Mouse (Mus musculus) cerebellum, adult 11 months (tissue): Measurements from ENCODE around the gene Foxk1.
A peak's percentile ranks its signal among the peaks of the same experiment; 100 is the strongest.

Source experiments
- DNase-seq: peaks from one replicate; pipeline ENCODE4 v3.0.0; 2022

Foxk1 gene

DNA sequence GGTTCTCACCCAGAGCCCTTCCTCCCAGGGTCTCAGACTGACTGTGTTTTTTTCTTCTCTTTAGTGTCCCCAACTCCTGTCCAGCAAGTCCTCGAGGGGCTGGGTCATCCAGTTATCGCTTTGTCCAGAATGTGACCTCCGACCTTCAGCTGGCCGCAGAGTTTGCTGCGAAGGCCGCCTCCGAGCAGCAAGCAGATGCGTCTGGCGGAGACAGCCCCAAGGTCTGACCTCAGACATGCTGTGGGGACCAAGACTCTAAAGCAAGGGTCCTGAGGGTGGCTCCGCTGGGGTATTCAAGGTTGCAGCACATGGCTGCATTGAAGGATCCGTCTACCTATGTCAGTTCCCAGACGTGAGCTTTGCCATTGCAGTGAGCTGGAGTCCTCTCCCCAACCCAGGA, 47.3 kb downstream of the Foxk1 start:
- no peak for DNase-seq

- DNase-seq = no peak
These were observed 49.5 kb downstream of the Foxk1 start for GRCm38 (mm10) chr5:142450846-142451245.

DNA sequence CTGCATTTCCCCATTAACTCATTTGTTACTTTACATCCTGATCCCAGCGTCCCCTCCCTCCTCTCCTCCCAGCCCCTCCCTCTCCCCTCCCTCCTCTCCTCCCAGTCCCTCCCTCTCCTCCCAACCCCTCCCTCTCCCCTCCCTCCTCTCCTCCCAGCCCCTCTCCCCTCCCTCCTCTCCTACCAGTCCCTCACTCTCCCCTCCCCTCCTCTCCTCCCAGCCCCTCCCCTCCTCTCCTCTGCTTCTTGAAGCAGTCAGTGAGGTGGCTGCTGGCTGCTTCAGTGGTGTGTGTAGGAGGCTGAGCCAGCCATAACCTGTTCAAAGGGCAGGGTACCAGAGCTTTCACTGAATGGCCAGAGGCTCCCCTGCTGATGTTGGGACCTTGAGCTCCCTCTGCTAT, 50.5 kb downstream of the Foxk1 start:
- DNase-seq = no peak

DNA sequence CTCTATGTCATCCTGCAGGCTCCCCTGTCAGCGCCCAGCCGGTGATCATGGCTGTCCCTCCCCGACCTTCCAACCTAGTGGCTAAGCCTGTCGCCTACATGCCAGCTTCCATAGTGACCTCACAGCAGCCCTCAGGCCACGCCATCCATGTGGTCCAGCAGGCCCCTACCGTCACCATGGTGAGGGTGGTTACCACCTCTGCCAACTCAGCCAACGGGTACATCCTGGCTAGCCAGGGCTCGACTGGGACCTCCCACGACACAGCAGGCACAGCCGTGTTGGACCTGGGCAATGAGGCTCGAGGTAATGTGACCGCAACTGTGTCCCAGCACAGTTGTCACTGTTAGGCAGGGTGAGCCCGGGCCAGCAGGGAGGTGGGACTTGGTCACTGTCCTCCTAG, 52.4 kb downstream of the Foxk1 start:
- no peak for DNase-seq

GRCm38 (mm10) chr5:142456318-142456717, 55.0 kb downstream of the Foxk1 start:
- no peak for DNase-seq

- no peak for DNase-seq
These were observed 56.0 kb downstream of the Foxk1 start for GRCm38 (mm10) chr5:142457345-142457744.

GRCm38 (mm10) chr5:142458791-142459557, 57.7 kb downstream of the Foxk1 start:
- DNase-seq = no peak

- DNase-seq = no peak
These were observed 58.5 kb downstream of the Foxk1 start for GRCm38 (mm10) chr5:142459834-142460233.

DNA sequence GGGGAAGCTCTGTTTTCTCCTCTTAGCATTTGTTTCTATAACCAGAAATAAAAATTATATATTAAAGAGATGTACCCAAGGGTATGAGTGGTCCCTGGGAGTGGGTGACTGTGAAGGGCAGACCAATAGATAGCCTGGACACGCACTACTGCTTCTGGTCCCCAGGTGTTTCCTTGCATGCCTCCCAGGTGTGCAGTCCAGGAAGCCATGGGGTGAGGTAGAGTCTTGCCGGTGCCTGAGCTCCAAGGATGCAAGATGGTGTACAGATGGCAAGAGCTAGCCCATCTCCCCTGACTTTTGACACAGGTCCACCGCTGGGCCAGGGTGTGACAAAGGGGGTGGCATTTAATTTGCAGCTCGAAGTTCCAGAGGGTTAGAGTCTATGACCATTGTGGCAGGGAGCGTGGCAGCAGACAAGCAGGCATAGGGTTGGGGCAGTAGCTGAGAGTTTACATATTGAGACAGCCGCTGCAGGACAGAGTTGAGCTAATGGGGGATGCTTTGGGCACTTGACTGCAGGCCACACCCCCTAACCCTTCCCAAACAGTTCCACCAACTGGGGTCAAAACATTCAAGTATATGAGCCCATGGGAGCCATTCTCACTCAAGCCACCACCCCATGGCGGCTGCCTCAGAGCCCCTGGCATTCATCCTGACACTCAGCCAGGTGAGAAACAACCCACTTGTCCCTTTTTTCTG, 60.8 kb downstream of the Foxk1 start:
- no peak for DNase-seq

DNA sequence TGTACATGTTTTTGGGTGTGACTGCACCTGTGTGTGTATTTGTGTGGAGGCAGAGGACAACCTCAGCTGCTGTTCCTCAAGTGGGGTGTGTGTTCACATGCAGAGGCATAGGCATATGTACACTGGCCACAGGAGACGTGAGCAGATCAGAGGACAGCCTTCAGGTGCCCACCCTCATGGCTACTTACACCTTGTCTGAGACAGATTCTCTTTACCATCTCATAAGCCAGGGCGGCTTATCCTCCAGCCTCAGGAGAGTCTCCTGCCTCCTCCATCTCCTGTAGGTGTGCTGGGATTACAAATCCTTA, 61.3 kb downstream of the Foxk1 start:
- DNase-seq = no peak

GRCm38 (mm10) chr5:142463011-142463410, 61.7 kb downstream of the Foxk1 start:
- no peak for DNase-seq

DNA sequence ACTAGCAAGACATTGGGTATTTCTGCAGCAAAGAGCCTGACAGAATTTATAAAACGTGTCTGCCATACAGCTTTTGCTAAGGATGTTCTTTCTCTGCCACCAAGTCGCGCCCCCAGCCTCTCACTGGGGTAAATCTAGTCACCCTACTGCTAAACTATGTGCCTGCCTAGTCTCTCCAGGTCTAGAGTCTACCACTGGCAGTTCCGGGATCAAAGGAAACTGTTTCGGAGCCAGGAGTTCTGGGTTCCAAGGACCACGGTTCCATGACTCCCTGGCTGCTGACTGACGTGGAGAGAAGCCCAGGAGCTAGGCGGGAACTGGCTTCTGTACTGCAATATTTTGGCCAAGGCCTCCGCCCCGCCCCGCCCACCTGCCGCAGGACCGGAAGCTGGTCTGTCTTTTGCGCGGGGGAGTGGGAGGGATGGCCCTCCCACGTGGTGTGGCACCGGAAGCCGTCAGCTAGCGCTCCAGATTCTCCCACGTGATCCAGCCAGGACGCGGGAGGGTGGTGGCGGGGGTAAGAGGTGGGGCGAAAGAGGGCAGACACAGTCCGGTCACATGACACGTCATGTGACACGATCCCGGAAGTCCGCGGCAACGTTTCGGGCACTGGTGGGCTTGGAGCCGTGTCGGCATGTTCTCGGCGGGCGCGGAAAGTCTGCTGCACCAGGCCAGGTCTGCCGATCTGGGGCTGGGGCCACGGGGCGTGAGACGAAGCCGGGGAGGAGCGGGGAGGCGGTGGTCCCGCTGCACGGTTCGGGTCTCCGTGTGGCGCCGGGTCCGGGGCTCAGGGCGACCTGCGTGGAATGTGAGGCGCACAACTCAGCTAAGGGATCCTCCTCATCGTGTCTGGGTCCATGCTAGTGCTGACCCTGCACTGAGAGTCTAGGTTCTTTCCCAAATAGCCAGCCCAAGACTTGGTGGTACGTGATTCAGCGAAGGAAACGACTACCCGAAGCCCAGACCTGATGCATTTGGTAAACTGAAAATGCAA, 62.5 kb downstream of the Foxk1 start, which contains the start of gene Ap5z1:
TSS of gene Ap5z1 (plus strand) at position 484 of the 994 bp plus-strand sequence.
- peak; percentile 93 for DNase-seq

DNA sequence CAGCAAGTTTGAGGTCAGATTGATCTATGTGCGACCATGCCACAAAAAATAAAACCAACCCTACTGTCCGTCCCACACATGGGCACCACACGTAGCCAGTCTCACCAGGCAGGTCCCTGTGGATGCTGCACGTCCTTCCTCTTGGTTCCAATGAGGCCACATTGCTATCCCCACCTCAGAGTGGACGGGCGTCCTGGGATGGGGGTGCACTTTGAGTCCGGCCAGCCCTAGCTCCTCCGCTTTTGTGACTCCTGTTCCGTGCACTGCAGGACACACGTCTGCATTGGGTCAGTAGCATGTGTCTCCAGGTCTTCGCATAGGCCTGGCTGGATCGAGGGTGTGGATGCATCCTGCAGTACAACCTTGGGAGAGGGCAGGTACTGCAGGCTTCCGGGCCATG, 67.1 kb downstream of the Foxk1 start:
- DNase-seq = no peak

DNA sequence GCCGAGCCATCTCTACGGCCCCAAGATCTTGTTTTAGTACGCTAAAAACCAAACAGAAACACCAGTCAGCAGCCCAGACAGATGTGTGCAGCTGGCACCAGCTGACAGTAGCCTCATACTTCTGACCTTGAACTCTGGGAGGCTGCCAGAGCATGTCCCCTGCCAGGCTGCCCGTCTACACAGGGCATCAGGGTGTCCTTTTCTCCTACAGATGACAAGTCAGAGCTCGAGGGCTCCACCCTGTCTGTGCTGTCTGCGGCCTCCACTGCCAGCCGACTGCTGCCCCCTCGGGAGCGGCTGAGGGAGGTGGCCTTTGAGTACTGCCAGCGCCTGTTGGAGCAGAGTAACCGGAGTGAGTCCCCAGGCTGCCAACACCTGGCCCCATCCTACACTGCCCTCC, 68.5 kb downstream of the Foxk1 start:
- DNase-seq = no peak

- DNase-seq = no peak
These were observed 72.4 kb downstream of the Foxk1 start for GRCm38 (mm10) chr5:142473696-142474095.

GRCm38 (mm10) chr5:142475669-142476068, 74.4 kb downstream of the Foxk1 start:
- DNase-seq = no peak

- peak; percentile 59 for DNase-seq
These were observed 76.0 kb downstream of the Foxk1 start for GRCm38 (mm10) chr5:142477346-142477745.

DNA sequence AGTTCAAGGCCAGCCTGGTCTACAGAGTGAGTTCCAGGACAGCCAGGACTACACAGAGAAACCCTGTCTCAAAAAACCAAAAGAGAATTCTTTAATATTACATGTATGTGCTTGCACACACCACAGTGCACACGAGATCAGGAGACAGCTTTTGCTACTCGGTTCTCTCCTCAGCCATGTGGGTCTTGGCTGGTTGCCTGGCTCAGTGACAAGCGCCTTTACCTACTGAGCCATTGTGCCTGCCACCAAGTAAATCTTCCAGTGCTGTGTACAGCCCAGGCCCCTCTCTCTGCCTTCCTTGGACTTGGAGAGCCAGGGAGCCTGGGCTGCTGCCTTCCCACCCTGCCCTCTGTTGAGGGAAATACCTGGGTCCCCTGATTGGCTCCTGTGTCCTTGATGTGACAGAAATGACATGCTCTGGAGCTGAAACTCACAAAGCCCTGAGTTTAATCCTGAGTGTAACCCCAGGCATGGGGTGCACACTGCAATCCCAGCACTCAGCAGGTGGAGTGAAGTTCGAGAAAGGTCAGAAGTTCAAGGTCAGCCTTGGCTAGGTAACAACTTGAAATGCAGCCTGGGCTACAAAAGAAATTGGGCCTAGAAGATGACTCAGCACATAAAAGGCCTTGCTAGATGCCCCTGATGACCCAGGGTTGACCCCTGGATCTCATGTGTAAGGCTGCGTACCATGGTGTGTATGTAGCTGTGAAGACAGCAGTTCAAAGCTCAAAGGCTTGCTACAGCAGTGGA, 76.7 kb downstream of the Foxk1 start:
- no peak for DNase-seq

DNA sequence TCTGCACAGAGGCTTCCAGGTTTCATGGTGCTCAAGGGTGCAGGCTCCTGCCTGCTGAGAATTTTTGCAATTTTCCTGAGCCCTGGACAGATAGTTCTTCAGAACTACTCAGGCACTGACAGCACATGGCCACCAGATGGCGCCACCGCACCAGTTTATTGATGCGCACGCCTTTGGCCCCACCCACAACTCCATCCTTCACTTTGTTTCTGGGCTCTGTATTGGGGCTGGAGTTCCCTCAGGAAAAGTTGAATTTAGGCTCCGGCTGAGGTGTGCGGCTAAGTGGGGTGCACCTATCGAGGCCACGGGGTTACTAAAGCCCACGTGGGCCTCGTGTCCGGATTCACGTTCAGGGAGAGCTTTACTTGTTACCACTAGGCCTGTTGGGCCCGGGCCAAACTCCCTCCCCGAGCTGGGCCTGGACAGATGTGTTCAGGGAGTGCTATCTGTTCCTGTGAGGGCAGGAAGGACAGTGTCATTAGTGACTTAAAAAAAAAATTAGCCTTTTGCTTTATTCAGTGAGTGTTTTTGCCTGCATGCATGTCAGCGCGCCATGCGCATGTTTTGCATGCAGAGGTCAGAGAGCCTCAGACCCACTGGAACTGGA, 77.6 kb downstream of the Foxk1 start:
- peak; percentile 80 for DNase-seq

DNA sequence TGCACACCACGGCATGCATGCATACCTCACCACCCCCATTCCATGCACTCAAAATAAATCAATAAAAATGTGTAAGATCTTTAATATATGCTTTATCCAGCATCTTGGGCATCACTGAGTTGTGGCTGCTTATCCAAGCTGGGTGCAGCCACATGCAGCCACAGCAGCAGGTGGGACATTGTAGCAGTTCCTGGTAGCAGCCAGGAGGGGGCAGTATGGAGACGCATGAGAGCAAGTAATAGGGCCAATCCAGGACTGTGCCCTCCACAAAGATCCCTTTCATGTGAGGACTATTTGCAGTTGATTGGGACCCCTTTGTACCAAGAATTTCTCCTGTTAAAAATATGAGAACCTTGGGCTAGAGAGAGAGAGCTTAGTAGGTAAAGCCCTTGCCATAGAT, 81.2 kb downstream of the Foxk1 start:
- DNase-seq = no peak

- DNase-seq = no peak
These were observed 82.3 kb downstream of the Foxk1 start for GRCm38 (mm10) chr5:142483581-142483980.

DNA sequence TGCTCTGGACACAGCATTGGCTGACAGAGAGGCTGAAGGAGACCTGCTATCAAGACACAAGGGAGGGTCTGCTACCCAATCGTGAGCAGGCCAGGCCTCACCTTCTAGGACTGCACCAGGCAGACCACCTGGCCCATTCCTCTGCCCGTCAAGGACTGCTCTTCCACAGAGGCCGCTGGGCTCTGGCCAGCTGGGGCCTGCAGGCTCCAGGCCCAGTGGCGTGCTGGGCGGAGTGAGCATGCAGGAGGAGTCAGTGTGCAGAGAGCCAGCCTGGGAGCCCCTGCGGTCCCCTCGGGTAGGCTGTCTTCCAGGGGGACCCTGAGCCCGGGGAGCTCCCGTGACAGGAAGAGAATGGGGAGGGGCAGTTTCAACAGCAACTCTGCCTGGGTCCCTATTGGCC, 85.4 kb downstream of the Foxk1 start:
- DNase-seq = no peak
